Mouse (Mus musculus) myocyte (in vitro differentiated cells): ENCODE measurements around the gene Ilk.
A peak's percentile ranks its signal among the peaks of the same experiment; 100 is the strongest.

ENCODE experiments used
- CEBPB ChIP-seq: IDR thresholded peaks from 2 replicates; pipeline ENCODE4 v1.6.1; 2011; ENCODE audit warnings: mild to moderate bottlenecking, moderate library complexity; ENCODE audit not compliant: poor library complexity, insufficient read depth, severe bottlenecking
- E2F4 ChIP-seq: IDR thresholded peaks from one replicate; pipeline ENCODE4 v1.6.1; 2011; ENCODE audit warnings: mild to moderate bottlenecking, control low read depth, moderate library complexity; ENCODE audit not compliant: insufficient read depth
- POLR2A ChIP-seq: IDR thresholded peaks from one replicate; pipeline ENCODE4 v1.6.1; 2011; ENCODE audit warnings: low read depth, mild to moderate bottlenecking, control low read depth, moderate library complexity; ENCODE audit not compliant: insufficient read length
- TCF12 ChIP-seq: IDR thresholded peaks from one replicate; pipeline ENCODE4 v1.6.1; 2011; ENCODE audit warnings: mild to moderate bottlenecking, control low read depth; ENCODE audit not compliant: poor library complexity, insufficient read depth, severe bottlenecking

- TF ChIP-seq CEBPB (no peak), POLR2A (peak; percentile 33), TCF12 (no peak), E2F4 (no peak)
Observed at GRCm38 (mm10) chr7:105738948-105739347, 2.6 kb downstream of the Ilk start.
